In genomic region chr4:129282786-129283185, GRCm38 (mm10) we compare ENCODE assay signal across 25 mouse cellular contexts. TPM values are rescaled to one million over a fixed set of nuclear protein-coding genes. Genes with fewer than 3 reads are reported as not detected.
"Had no signal": no experiment of that assay in that cellular context is flagged by ENCODE, and none has a peak within 500 bp of the region (broad histone marks: within the 10 kb centered on the region; RNA-seq: fewer than 3 reads in every experiment).

No protein-coding gene starts in this region.

- H3K9me3 ChIP-seq: embryonic facial prominence, embryonic 12.5 days; embryonic facial prominence, embryonic 13.5 days; embryonic facial prominence, embryonic 15.5 days; forebrain, embryonic 10.5 days; forebrain, embryonic 12.5 days; forebrain, embryonic 13.5 days; forebrain, embryonic 15.5 days; heart, embryonic 10.5 days had no signal

- H3K4me3 ChIP-seq: embryonic facial prominence, embryonic 10.5 days; embryonic facial prominence, embryonic 12.5 days; embryonic facial prominence, embryonic 13.5 days; embryonic facial prominence, embryonic 15.5 days; erythroblast, embryonic 14.5 days; forebrain, embryonic 10.5 days; forebrain, embryonic 12.5 days; forebrain, embryonic 13.5 days; forebrain, embryonic 15.5 days; gastrocnemius, adult 2 months; heart, adult 2 months; heart, embryonic 10.5 days had no signal

- H3K27ac ChIP-seq: embryonic facial prominence, embryonic 10.5 days; embryonic facial prominence, embryonic 12.5 days; embryonic facial prominence, embryonic 13.5 days; embryonic facial prominence, embryonic 15.5 days; forebrain, embryonic 10.5 days; forebrain, embryonic 12.5 days; forebrain, embryonic 13.5 days; forebrain, embryonic 15.5 days; gastrocnemius, adult 2 months; heart, adult 2 months; heart, embryonic 10.5 days had no signal

- H3K36me3 ChIP-seq: embryonic facial prominence, embryonic 10.5 days; embryonic facial prominence, embryonic 12.5 days; embryonic facial prominence, embryonic 13.5 days; embryonic facial prominence, embryonic 15.5 days; forebrain, embryonic 10.5 days; forebrain, embryonic 12.5 days; forebrain, embryonic 15.5 days; heart, embryonic 10.5 days had no signal

- H3K27me3 ChIP-seq: forebrain, embryonic 15.5 days had no signal

- ATAC-seq: forebrain, embryonic 13.5 days; forebrain, embryonic 14.5 days; forebrain, embryonic 15.5 days; forebrain, embryonic 16.5 days; forebrain, postnatal 0 days had no signal

- DNase-seq: cerebellum, adult 18-20 months; cerebellum, adult 9-10 months; embryo, embryonic 11 days; forebrain, postnatal 0 days; gastrocnemius, adult 2 months; gastrocnemius, postnatal 10 days; gastrocnemius, postnatal 14 days; gastrocnemius, postnatal 25 days; gastrocnemius, postnatal 36 days; heart, adult 11 months; heart, adult 18-20 months; heart, adult 2 months had no signal

- H3K9ac ChIP-seq: embryonic facial prominence, embryonic 12.5 days; embryonic facial prominence, embryonic 13.5 days; embryonic facial prominence, embryonic 15.5 days; forebrain, embryonic 12.5 days; forebrain, embryonic 13.5 days; forebrain, embryonic 15.5 days; forebrain, postnatal 0 days had no signal

- H3K4me2 ChIP-seq: embryonic facial prominence, embryonic 12.5 days; embryonic facial prominence, embryonic 13.5 days; embryonic facial prominence, embryonic 15.5 days; forebrain, embryonic 12.5 days; forebrain, embryonic 13.5 days; forebrain, embryonic 15.5 days; heart, embryonic 11.5 days had no signal

RNA-seq across cellular contexts. Expression of gene Sync, which starts 4.6 kb away (rescaled TPM):
- polyA plus RNA-seq: erythroblast, embryonic 14.5 days had no signal
